Mouse (Mus musculus) brain, embryonic 14.5 days (tissue): ENCODE results near the gene Exd1. TPM values are rescaled to one million over a fixed set of nuclear protein-coding genes. Genes with fewer than 3 reads are reported as not detected.
"Not testable (repeated sequence)": the region's sequence is repeated elsewhere in the genome, so short reads cannot be mapped to it uniquely, and the experiment has no call there.

Experiments
- DNase-seq: peaks from one replicate; pipeline ENCODE4 v3.0.0-alpha.2; 2011; ENCODE audit warnings: low read depth
- CTCF ChIP-seq: fragments of 200-500 bp; IDR thresholded peaks from 2 replicates; pipeline ENCODE4 v1.5.1; 2012; ENCODE audit warnings: inconsistent platforms, mild to moderate bottlenecking, moderate library complexity, borderline replicate concordance; ENCODE audit not compliant: insufficient read depth, insufficient read length; ENCODE audit errors: extremely low read depth
- POLR2A ChIP-seq: fragments of 200-500 bp; IDR thresholded peaks from 2 replicates; pipeline ENCODE4 v1.6.1; 2012; ENCODE audit warnings: mild to moderate bottlenecking, inconsistent platforms, borderline replicate concordance; ENCODE audit not compliant: poor library complexity, insufficient read depth, insufficient read length, severe bottlenecking; ENCODE audit errors: extremely low read depth
- polyA plus RNA-seq: library from polyadenylated mRNA; depleted of rRNA; stranded (reverse); fragments of >200 nt; gene quantifications from 2 replicates; pipeline ENCODE4 v1.2.3, GENCODE M21; 2012

Exd1 gene
- polyA plus RNA-seq, 1 experiment = 0.44 TPM

DNA sequence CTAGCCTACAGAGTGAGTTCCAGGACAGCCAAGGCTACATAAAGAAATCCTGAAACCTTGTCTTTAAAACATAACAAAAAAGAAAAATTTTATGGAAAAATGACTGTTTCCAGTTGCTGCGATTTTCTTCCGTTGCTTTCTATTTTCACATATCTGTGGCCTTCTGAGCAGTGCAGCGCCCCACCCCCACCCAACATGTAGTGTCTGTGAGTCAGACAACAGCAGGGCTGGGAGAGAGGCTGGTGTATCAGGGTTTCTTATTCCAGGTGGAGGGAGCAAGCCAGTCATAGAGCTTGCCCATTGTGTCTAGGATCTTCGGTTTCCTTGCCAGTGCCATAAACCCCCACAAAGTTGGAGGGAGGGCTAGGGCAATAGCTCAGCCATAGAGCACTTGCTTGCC, 23.6 kb downstream of the Exd1 start:
- DNase-seq = no peak
- no peak for TF ChIP-seq CTCF
- TF ChIP-seq POLR2A = no peak

DNA sequence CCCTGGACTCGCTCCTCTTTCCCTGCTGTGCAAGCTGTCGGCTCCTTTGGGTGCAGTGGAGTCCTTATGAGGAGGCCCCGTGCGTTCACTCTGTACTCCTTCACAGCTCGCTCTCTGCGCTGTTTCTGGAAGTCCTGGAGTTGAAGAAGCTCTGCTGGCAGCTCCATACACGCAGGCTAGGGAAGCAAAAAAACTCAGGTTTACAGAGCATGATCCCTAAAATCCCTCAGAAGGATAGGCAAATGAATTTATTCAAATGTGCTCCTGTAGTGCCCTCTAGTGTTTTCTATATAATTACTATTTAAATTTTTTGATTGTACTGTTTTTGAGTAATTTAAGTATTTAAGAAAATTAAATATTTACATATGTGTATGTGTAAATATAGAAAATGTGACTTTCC, 26.9 kb downstream of the Exd1 start:
- TF ChIP-seq CTCF (no peak), POLR2A (no peak)
- DNase-seq = peak; percentile 37

GRCm38 (mm10) chr2:119516811-119517210, 30.6 kb downstream of the Exd1 start:
- DNase-seq = no peak
- TF ChIP-seq CTCF (no peak), POLR2A (no peak)

DNA sequence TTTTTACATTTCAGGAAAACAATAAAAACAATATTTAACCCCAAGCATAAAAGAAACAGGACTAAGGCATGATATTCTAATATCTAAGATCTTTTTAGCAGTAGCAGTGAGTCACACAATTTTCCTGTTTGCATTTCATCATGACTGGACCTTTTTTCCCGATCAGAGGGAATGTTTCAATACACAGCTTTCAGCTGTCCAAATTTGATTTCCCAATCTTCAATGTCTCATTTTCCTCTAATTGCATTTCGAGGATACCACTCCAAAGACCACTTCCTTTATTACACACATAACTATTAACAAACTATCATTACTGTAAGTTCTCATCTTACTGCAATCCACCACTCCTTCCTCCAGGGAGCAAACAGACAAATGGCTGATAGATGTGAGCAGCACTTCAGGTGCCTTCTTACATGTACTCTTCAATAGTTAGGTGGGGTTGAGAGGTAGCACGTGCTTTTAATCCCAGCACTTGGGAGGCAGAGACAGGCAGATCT, 33.4 kb downstream of the Exd1 start:
- DNase-seq = no peak
- TF ChIP-seq CTCF (no peak), POLR2A (no peak)

DNA sequence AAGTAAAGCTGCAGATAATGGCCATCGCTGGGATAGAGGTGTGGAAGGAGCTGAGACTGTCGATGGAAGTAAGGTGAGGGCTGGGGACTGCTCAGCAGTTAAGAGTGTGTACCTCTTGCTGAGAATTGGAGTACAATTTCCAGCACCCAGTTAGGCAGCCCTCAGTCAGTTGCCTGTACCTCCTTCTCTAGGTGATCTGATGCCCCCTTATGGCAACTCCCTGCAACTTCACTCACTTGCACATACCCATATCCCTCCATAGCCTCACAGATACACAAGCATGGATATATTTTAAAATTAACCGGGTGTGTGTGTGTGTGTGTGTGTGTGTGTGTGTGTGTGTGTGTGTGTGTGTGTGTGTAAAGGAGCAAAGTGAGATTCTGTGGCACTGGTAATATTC, 35.1 kb downstream of the Exd1 start:
- no peak for TF ChIP-seq CTCF
- TF ChIP-seq POLR2A = no peak
- no peak for DNase-seq

DNA sequence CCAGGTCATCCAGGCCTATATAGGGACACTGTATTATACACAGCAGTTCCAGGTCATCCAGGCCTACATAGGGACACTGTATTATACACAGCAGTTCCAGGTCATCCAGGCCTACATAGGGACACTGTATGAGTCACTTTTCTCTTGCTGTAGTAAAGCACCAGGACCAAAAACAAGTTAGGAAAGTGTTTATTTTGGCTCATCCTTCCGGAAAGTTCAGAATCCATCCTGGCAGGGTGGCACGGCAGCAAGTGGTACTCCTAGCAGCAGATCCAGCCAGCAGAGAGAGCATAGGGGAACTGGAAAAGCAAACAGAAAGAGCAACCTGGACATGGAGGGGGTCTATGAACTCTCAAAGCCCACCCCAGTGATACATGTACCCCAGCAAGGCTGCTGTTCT, 36.6 kb downstream of the Exd1 start:
- no peak for DNase-seq
- no peak for TF ChIP-seq POLR2A
- no peak for TF ChIP-seq CTCF

DNA sequence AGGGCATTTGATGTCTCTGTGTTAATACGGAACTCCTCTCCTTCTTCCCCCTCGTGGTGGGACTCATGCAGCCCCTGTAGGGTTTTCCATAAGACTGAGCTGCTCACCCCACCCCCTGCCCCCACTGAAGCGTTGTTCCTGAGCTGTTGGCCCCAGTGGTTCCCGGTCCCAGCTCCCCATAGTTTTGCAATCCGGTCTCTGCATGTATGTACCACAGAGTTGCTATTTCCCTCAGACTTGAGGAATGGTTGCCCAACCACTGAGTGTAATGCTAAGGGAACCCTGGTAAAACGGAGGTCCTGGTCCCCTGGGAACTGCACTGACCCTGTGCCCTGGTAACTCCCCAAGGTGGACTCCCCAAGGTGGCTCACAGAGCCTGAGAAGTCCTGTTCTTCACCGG, 38.9 kb downstream of the Exd1 start:
- DNase-seq = not testable (repeated sequence)

DNA sequence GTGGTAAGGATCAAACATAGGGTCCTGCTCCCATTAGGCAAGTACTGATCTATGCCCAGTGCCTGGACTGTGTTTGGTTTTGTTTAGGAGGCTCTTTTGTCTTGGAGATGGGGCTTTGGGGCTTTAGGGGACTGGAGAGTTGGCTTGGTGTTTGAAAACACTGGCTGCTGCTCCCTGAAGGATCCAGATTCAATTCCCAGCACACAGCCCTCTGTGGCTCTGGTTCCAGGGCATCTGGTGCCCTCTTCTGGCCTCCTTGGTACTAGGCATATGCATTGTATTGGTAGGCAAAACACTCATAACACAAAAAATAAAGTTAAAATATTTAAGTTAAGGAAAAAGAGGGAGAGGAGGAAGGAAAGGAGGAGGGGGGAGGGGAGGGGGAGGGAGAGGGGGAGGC, 40.3 kb downstream of the Exd1 start:
- no peak for TF ChIP-seq POLR2A
- peak; percentile 8; the same call in 1 of the 2 replicates for TF ChIP-seq CTCF
- DNase-seq = no peak

- TF ChIP-seq POLR2A (no peak), CTCF (no peak)
- no peak for DNase-seq
These were observed 46.3 kb downstream of the Exd1 start for GRCm38 (mm10) chr2:119500965-119501652.

- TF ChIP-seq POLR2A = no peak
- no peak for TF ChIP-seq CTCF
- DNase-seq = no peak
These were observed 48.6 kb downstream of the Exd1 start for GRCm38 (mm10) chr2:119498859-119499258.

GRCm38 (mm10) chr2:119496082-119496481, 51.3 kb downstream of the Exd1 start:
- TF ChIP-seq CTCF (no peak), POLR2A (no peak)
- no peak for DNase-seq

GRCm38 (mm10) chr2:119491953-119492352, 55.5 kb downstream of the Exd1 start:
- TF ChIP-seq POLR2A = no peak
- TF ChIP-seq CTCF = no peak
- DNase-seq = no peak
